Mouse (Mus musculus): ENCODE measurements at regions not wholly inside any gene's neighbourhood (a gene's known extent, or its start where the extent isn't known, plus 50 kb on each side); places are given as distances from the start of the nearest gene placed in this dataset.

DNA sequence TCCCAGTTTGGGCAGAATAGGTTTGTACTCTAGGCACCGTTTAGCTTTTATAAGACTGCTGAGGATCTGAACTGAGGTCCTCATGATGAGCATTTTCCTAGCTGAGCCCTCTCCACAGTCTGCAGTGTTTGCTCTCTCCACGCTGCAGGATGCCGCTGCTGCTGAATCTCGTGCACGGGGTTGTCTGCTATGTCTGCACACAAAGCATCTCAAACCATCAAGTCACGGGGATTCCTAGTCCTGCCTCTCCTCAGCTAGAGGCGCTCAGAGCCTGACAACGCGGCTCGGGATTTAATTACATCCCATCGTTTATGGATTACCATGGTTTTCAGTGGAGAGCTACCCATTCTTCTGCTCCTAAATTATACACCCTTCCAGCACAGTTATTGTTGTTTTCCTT is 175.6 kb downstream of the Rnf144b start:
- H3K27ac ChIP-seq (ENCODE audit: insufficient read depth, low read length), result no peak overlapping the region
- no peak overlapping the region for H3K4me3 ChIP-seq (ENCODE audit: low read depth, low read length)
- no peaks in the 10 kb centered on the region for H3K36me3 ChIP-seq (ENCODE audit: control insufficient read depth, insufficient read depth, low read length, poor library complexity, severe bottlenecking)
- no peaks in the 10 kb centered on the region for H3K4me1 ChIP-seq (ENCODE audit: control insufficient read depth, insufficient read depth, low read length)
- no peaks in the 10 kb centered on the region for H3K27me3 ChIP-seq (ENCODE audit: control insufficient read depth, insufficient read depth, low read length, poor library complexity, severe bottlenecking)
- H3K9me3 ChIP-seq (replicated peaks; ENCODE audit: control insufficient read depth, insufficient read depth, low read length, poor library complexity, severe bottlenecking), result no peaks in the 10 kb centered on the region
- H3K9ac ChIP-seq (ENCODE audit: low read depth, poor library complexity, severe bottlenecking), result no peak overlapping the region
- TF ChIP-seq POLR2A (IDR thresholded peaks at IDR 0.05; ENCODE audit: insufficient read depth, low read length), result no peak
- TF ChIP-seq EP300 (IDR thresholded peaks at IDR 0.05; ENCODE audit: insufficient read depth, low read depth, low read length), result no peak
- no peak for TF ChIP-seq CTCF (IDR thresholded peaks at IDR 0.05; ENCODE audit: low read depth, low read length)

DNA sequence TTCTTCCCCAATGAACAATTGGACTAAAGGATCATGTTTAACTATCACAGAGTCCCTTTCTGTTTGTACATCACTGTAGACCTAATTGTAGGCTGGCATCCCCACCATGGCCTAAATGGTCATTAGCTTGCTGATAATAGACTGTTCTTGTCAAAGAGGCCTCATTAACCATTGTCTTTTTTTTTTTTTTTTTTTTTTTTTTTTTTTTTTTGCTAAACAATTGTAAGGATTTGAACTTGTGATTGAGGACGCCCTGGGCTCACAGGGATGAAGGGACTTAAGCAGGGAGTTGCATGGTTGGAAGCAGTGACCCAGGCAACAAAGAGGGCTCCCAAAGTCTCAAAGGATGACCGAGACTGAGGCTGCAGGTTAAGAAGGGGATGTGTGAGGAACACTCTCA is 178.0 kb downstream of the Rnf144b start:
- H3K4me3 ChIP-seq (ENCODE audit: low read depth, low read length), result no peak overlapping the region
- no peak overlapping the region for H3K9ac ChIP-seq (ENCODE audit: low read depth, poor library complexity, severe bottlenecking)
- TF ChIP-seq CTCF (IDR thresholded peaks at IDR 0.05; ENCODE audit: low read depth, low read length) (no peak), EP300 (IDR thresholded peaks at IDR 0.05; ENCODE audit: insufficient read depth, low read depth, low read length) (no peak), POLR2A (IDR thresholded peaks at IDR 0.05; ENCODE audit: insufficient read depth, low read length) (no peak)
- no peaks in the 10 kb centered on the region for H3K36me3 ChIP-seq (ENCODE audit: control insufficient read depth, insufficient read depth, low read length, poor library complexity, severe bottlenecking)
- H3K4me1 ChIP-seq (ENCODE audit: control insufficient read depth, insufficient read depth, low read length), result no peaks in the 10 kb centered on the region
- H3K27ac ChIP-seq (ENCODE audit: insufficient read depth, low read length), result no peak overlapping the region
- no peaks in the 10 kb centered on the region for H3K27me3 ChIP-seq (ENCODE audit: control insufficient read depth, insufficient read depth, low read length, poor library complexity, severe bottlenecking)
- H3K9me3 ChIP-seq (replicated peaks; ENCODE audit: control insufficient read depth, insufficient read depth, low read length, poor library complexity, severe bottlenecking), result no peaks in the 10 kb centered on the region

GRCm38 (mm10) chr13:47301070-47301469 is 178.6 kb downstream of the Rnf144b start:
- Histone ChIP-seq H3K27me3 (ENCODE audit: control insufficient read depth, insufficient read depth, low read length, poor library complexity, severe bottlenecking) (no peaks in the 10 kb centered on the region), H3K27ac (ENCODE audit: insufficient read depth, low read length) (no peak overlapping the region), H3K9me3 (replicated peaks; ENCODE audit: control insufficient read depth, insufficient read depth, low read length, poor library complexity, severe bottlenecking) (no peaks in the 10 kb centered on the region), H3K36me3 (ENCODE audit: control insufficient read depth, insufficient read depth, low read length, poor library complexity, severe bottlenecking) (no peaks in the 10 kb centered on the region), H3K4me1 (ENCODE audit: control insufficient read depth, insufficient read depth, low read length) (no peaks in the 10 kb centered on the region), H3K9ac (ENCODE audit: low read depth, poor library complexity, severe bottlenecking) (no peak overlapping the region), H3K4me3 (ENCODE audit: low read depth, low read length) (no peak overlapping the region)
- TF ChIP-seq EP300 (IDR thresholded peaks at IDR 0.05; ENCODE audit: insufficient read depth, low read depth, low read length) (no peak), CTCF (IDR thresholded peaks at IDR 0.05; ENCODE audit: low read depth, low read length) (no peak)

GRCm38 (mm10) chr13:47309492-47309891 is 187.0 kb downstream of the Rnf144b start:
- no peaks in the 10 kb centered on the region for H3K9me3 ChIP-seq (replicated peaks; ENCODE audit: control insufficient read depth, insufficient read depth, low read length, poor library complexity, severe bottlenecking)
- no peaks in the 10 kb centered on the region for H3K4me1 ChIP-seq (ENCODE audit: control insufficient read depth, insufficient read depth, low read length)
- H3K9ac ChIP-seq (ENCODE audit: low read depth, poor library complexity, severe bottlenecking), result no peak overlapping the region
- no peaks in the 10 kb centered on the region for H3K36me3 ChIP-seq (ENCODE audit: control insufficient read depth, insufficient read depth, low read length, poor library complexity, severe bottlenecking)
- TF ChIP-seq POLR2A (IDR thresholded peaks at IDR 0.05; ENCODE audit: insufficient read depth, low read length) (no peak), CTCF (IDR thresholded peaks at IDR 0.05; ENCODE audit: low read depth, low read length) (no peak), EP300 (IDR thresholded peaks at IDR 0.05; ENCODE audit: insufficient read depth, low read depth, low read length) (no peak)
- H3K4me3 ChIP-seq (ENCODE audit: low read depth, low read length), result no peak overlapping the region
- no peak overlapping the region for H3K27ac ChIP-seq (ENCODE audit: insufficient read depth, low read length)
- no peaks in the 10 kb centered on the region for H3K27me3 ChIP-seq (ENCODE audit: control insufficient read depth, insufficient read depth, low read length, poor library complexity, severe bottlenecking)

GRCm38 (mm10) chr13:47310751-47311202 is 188.3 kb downstream of the Rnf144b start:
- no peak overlapping the region for H3K27ac ChIP-seq (ENCODE audit: insufficient read depth, low read length)
- no peak for TF ChIP-seq POLR2A (IDR thresholded peaks at IDR 0.05; ENCODE audit: insufficient read depth, low read length)
- TF ChIP-seq CTCF (IDR thresholded peaks at IDR 0.05; ENCODE audit: low read depth, low read length), result no peak
- no peak for TF ChIP-seq EP300 (IDR thresholded peaks at IDR 0.05; ENCODE audit: insufficient read depth, low read depth, low read length)

GRCm38 (mm10) chr13:47319549-47319948 is 197.1 kb downstream of the Rnf144b start:
- Histone ChIP-seq H3K9ac (ENCODE audit: low read depth, poor library complexity, severe bottlenecking) (no peak overlapping the region), H3K4me1 (ENCODE audit: control insufficient read depth, insufficient read depth, low read length) (no peaks in the 10 kb centered on the region), H3K36me3 (ENCODE audit: control insufficient read depth, insufficient read depth, low read length, poor library complexity, severe bottlenecking) (no peaks in the 10 kb centered on the region), H3K27ac (ENCODE audit: insufficient read depth, low read length) (no peak overlapping the region), H3K9me3 (replicated peaks; ENCODE audit: control insufficient read depth, insufficient read depth, low read length, poor library complexity, severe bottlenecking) (no peaks in the 10 kb centered on the region), H3K27me3 (ENCODE audit: control insufficient read depth, insufficient read depth, low read length, poor library complexity, severe bottlenecking) (no peaks in the 10 kb centered on the region), H3K4me3 (ENCODE audit: low read depth, low read length) (no peak overlapping the region)
- TF ChIP-seq POLR2A (IDR thresholded peaks at IDR 0.05; ENCODE audit: insufficient read depth, low read length) (no peak), EP300 (IDR thresholded peaks at IDR 0.05; ENCODE audit: insufficient read depth, low read depth, low read length) (no peak), CTCF (IDR thresholded peaks at IDR 0.05; ENCODE audit: low read depth, low read length) (no peak)

More at GRCm38 (mm10) chr13:47310751-47311202, 188.3 kb downstream of the Rnf144b start:
- no peaks in the 10 kb centered on the region for H3K27me3 ChIP-seq (ENCODE audit: control insufficient read depth, insufficient read depth, low read length, poor library complexity, severe bottlenecking)
- no peaks in the 10 kb centered on the region for H3K9me3 ChIP-seq (replicated peaks; ENCODE audit: control insufficient read depth, insufficient read depth, low read length, poor library complexity, severe bottlenecking)
- H3K4me3 ChIP-seq (ENCODE audit: low read depth, low read length), result no peak overlapping the region
- no peaks in the 10 kb centered on the region for H3K4me1 ChIP-seq (ENCODE audit: control insufficient read depth, insufficient read depth, low read length)
- H3K36me3 ChIP-seq (ENCODE audit: control insufficient read depth, insufficient read depth, low read length, poor library complexity, severe bottlenecking), result no peaks in the 10 kb centered on the region
- no peak overlapping the region for H3K9ac ChIP-seq (ENCODE audit: low read depth, poor library complexity, severe bottlenecking)
